Mouse (Mus musculus) intestine, postnatal 0 days (tissue): ENCODE measurements around the gene Ugt2a3. TPM values are rescaled to one million over a fixed set of nuclear protein-coding genes. Genes with fewer than 3 reads are reported as not detected.

Experiments
- ATAC-seq: fragments of 200-750 bp; cut with Nextera tagmentation; 2 replicates; pipeline ENCODE4 v1.8.0; 2017; ENCODE audit warnings: mild to moderate bottlenecking, moderate TSS enrichment, moderate library complexity
- H3K27ac ChIP-seq: fragments of 300-500 bp; sonication (generic); 2 replicates; pipeline ENCODE4 v1.5.1; 2014; ENCODE audit warnings: mild to moderate bottlenecking, low read depth, low read length, moderate library complexity
- H3K27me3 ChIP-seq: fragments of 300-500 bp; sonication (generic); replicated peaks from 2 replicates; pipeline ENCODE4 v1.6.1; 2014; ENCODE audit warnings: low read length, mixed read lengths; ENCODE audit not compliant: control insufficient read depth, insufficient read depth
- H3K36me3 ChIP-seq: fragments of 300-500 bp; sonication (generic); 2 replicates; pipeline ENCODE4 v1.6.1; 2014; ENCODE audit warnings: mild to moderate bottlenecking, moderate library complexity; ENCODE audit not compliant: control insufficient read depth, insufficient read depth
- H3K4me1 ChIP-seq: fragments of 300-500 bp; sonication (generic); replicated peaks from 2 replicates; pipeline ENCODE4 v1.6.1; 2014; ENCODE audit warnings: antibody characterized with exemption, low read length, mixed read lengths; ENCODE audit not compliant: control insufficient read depth, insufficient read depth
- H3K4me2 ChIP-seq: fragments of 300-500 bp; sonication (generic); replicated peaks from 2 replicates; pipeline ENCODE4 v1.6.1; 2014; ENCODE audit warnings: low read depth, mild to moderate bottlenecking, moderate library complexity
- H3K4me3 ChIP-seq: fragments of 300-500 bp; sonication (generic); 2 replicates; pipeline ENCODE4 v1.5.1; 2014; ENCODE audit warnings: low read depth, low read length
- H3K9ac ChIP-seq: fragments of 300-500 bp; sonication (generic); 2 replicates; pipeline ENCODE4 v1.6.1; 2014; ENCODE audit warnings: mild to moderate bottlenecking, low read depth, low read length
- H3K9me3 ChIP-seq: fragments of 300-500 bp; sonication (generic); 2 replicates; pipeline ENCODE4 v1.6.1; 2016; ENCODE audit warnings: mixed run types; ENCODE audit not compliant: control insufficient read depth
- CTCF ChIP-seq: sonication (generic); IDR thresholded peaks from 2 replicates; pipeline ENCODE4 v1.5.1; 2016; ENCODE audit warnings: low read depth, mild to moderate bottlenecking, control low read depth, antibody characterized with exemption, moderate library complexity
- WGBS: fragments of 180-500 bp; shearing (Covaris S2); extraction: QIAGEN DNeasy Blood & Tissue Kit; methylation state at CpG from one replicate; pipeline ENCODE4 v1.1.7; 2014; 5-methylcytosine and 5-hydroxymethylcytosine counted together
- polyA plus RNA-seq: library from polyadenylated mRNA; unstranded; fragments of >200 nt; fragmentation: Nextera tagmentation; extraction: Ambion mirVana; gene quantifications from 2 replicates; pipeline ENCODE4 v1.2.1, GENCODE M21; 2015

Ugt2a3 gene
- polyA plus RNA-seq, 1 experiment from 2014 or later = 5.9 TPM

DNA sequence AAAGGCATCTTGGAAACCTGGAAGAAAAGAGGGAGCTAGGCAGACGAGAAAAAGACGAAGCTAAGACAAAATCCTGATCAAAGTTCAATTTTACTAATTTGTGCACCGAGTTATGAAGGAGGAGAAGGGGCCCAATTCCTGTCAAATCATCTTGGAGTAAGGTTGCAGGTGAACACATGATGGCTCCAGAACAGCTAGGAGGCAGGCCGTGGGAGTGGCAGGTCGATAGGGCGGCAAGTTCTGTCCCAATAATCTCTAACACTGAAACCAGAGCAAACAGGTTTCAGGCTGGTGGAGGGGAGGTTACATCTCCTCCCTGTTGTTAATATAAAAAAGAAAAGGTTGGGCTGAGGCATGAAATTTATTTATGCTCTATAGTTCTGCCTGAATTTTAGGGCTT lies 61.4 kb downstream of the Ugt2a3 start:
- H3K9ac ChIP-seq = no peak overlapping the region
- ATAC-seq = no peak

More for the DNA sequence above, 61.4 kb downstream of the Ugt2a3 start:
- Histone ChIP-seq H3K27ac (no peak overlapping the region), H3K9me3 (no peaks in the 10 kb centered on the region), H3K4me1 (no peaks in the 10 kb centered on the region), H3K27me3 (no peaks in the 10 kb centered on the region), H3K36me3 (no peaks in the 10 kb centered on the region), H3K4me2 (no peak overlapping the region), H3K4me3 (no peak overlapping the region)
- 81% methylated on average over 6 of the region's 6 CpGs for WGBS
- TF ChIP-seq CTCF = no peak

Other genes starting within 250 kb of the Ugt2a3 start
- gene Ugt2b36, start 244.6 kb downstream of the Ugt2a3 start, polyA plus RNA-seq = 17.1 and 22.0 TPM in 2 replicates
- 107 and 117 TPM in 2 replicates for gene Ugt2b5, start 196.9 kb downstream of the Ugt2a3 start, polyA plus RNA-seq
- gene Ugt2b37, start 82.4 kb downstream of the Ugt2a3 start, polyA plus RNA-seq = 0.07 TPM in 1 of 2 replicates, not detected in the other
- 0.10 TPM in 1 of 2 replicates, not detected in the other for gene Ugt2b38, start 87.0 kb upstream of the Ugt2a3 start, polyA plus RNA-seq
- gene Ugt2a2, start 145.1 kb upstream of the Ugt2a3 start, polyA plus RNA-seq = not detected in 2 replicates
- not detected in 2 replicates for gene Gm43638, start 149.6 kb upstream of the Ugt2a3 start, polyA plus RNA-seq
- not detected in 2 replicates for gene Ugt2a1, start 153.7 kb upstream of the Ugt2a3 start, polyA plus RNA-seq
- 279 and 297 TPM in 2 replicates for gene Sult1b1, start 201.0 kb upstream of the Ugt2a3 start, polyA plus RNA-seq
- 210 and 241 TPM in 2 replicates for gene Sult1d1, start 231.8 kb upstream of the Ugt2a3 start, polyA plus RNA-seq